Mouse (Mus musculus) MEL (cell line): Measurements from ENCODE around the gene Hmgb1. TPM values are rescaled to one million over a fixed set of nuclear protein-coding genes. Genes with fewer than 3 reads are reported as not detected.

ENCODE experiments used
- DNase-seq: peaks from one replicate; pipeline ENCODE4 v3.0.0; 2011; ENCODE audit warnings: low read depth, low spot score
- H3K27ac ChIP-seq: 2 replicates; pipeline ENCODE4 v1.5.1; 2012; ENCODE audit warnings: low read depth, mild to moderate bottlenecking, control low read depth, low read length, moderate library complexity; ENCODE audit not compliant: control insufficient read depth
- H3K27me3 ChIP-seq, 2 experiments: fragments of 150-350 bp in 1 of 2; sonication (generic) in 1 of 2; 2 replicates each; pipeline ENCODE4 v1.6.1; 2012; ENCODE audit warnings: low read length in 2 of 2, mild to moderate bottlenecking in 2 of 2, improper control_type of control experiment in 1 of 2, moderate library complexity in 1 of 2; ENCODE audit not compliant: insufficient read depth in 2 of 2, control insufficient read depth in 1 of 2
- H3K36me3 ChIP-seq, 2 experiments: 2 replicates each; pipeline ENCODE4 v1.6.1; 2012 to 2014; ENCODE audit warnings: low read length in 2 of 2, improper control_type of control experiment in 1 of 2, inconsistent platforms in 1 of 2, mild to moderate bottlenecking in 1 of 2; ENCODE audit not compliant: insufficient read depth in 2 of 2, control insufficient read depth in 1 of 2
- H3K4me1 ChIP-seq, 2 experiments: fragments of 150-350 bp in 1 of 2; sonication (generic) in 1 of 2; 2 replicates each; pipeline ENCODE4 v1.6.1; 2012; ENCODE audit warnings: low read length in 2 of 2, improper control_type of control experiment in 1 of 2, mild to moderate bottlenecking in 1 of 2; ENCODE audit not compliant: insufficient read depth in 2 of 2, control insufficient read depth in 1 of 2
- H3K4me3 ChIP-seq, 2 experiments: fragments of 150-350 bp in 1 of 2; sonication (generic) in 1 of 2; 2 replicates each; pipeline ENCODE4 v1.5.1; 2012; ENCODE audit warnings: low read depth in 2 of 2, low read length in 2 of 2, mild to moderate bottlenecking in 2 of 2, moderate library complexity in 2 of 2, control low read depth in 1 of 2, improper control_type of control experiment in 1 of 2; ENCODE audit not compliant: control insufficient read depth in 1 of 2, insufficient read depth in 1 of 2
- H3K79me2 ChIP-seq: 2 replicates; pipeline ENCODE4 v1.6.1; 2012; ENCODE audit warnings: mild to moderate bottlenecking, low read length, moderate library complexity; ENCODE audit not compliant: control insufficient read depth, poor library complexity, insufficient read depth
- H3K9ac ChIP-seq: 2 replicates; pipeline ENCODE4 v1.6.1; 2012; ENCODE audit warnings: low read depth, mild to moderate bottlenecking, control low read depth, low read length, moderate library complexity; ENCODE audit not compliant: control insufficient read depth, poor library complexity, severe bottlenecking
- H3K9me3 ChIP-seq: fragments of 150-350 bp; sonication (generic); replicated peaks from 2 replicates; pipeline ENCODE4 v1.6.1; 2012; ENCODE audit warnings: mild to moderate bottlenecking, low read length, improper control_type of control experiment, moderate library complexity; ENCODE audit not compliant: insufficient read depth
- BHLHE40 ChIP-seq: IDR thresholded peaks from 2 replicates; pipeline ENCODE4 v1.6.1; 2012; ENCODE audit warnings: low read depth, mild to moderate bottlenecking, inconsistent platforms, low read length, improper control_type of control experiment, borderline replicate concordance
- E2F4 ChIP-seq: IDR thresholded peaks from 2 replicates; pipeline ENCODE4 v1.6.1; 2011; ENCODE audit warnings: low read depth, low read length, improper control_type of control experiment, borderline replicate concordance
- GATA1 ChIP-seq: IDR thresholded peaks from 2 replicates; pipeline ENCODE4 v1.6.1; 2011; ENCODE audit warnings: low read depth, low read length, improper control_type of control experiment
- MAX ChIP-seq: IDR thresholded peaks from 2 replicates; pipeline ENCODE4 v1.6.1; 2011; ENCODE audit warnings: low read length, improper control_type of control experiment
- MAZ ChIP-seq: IDR thresholded peaks from 2 replicates; pipeline ENCODE4 v1.6.1; 2012; ENCODE audit warnings: low read depth, mild to moderate bottlenecking, inconsistent platforms, low read length, improper control_type of control experiment
- MXI1 ChIP-seq: IDR thresholded peaks from 2 replicates; pipeline ENCODE4 v1.6.1; 2011; ENCODE audit warnings: mild to moderate bottlenecking, low read depth, low read length, improper control_type of control experiment
- MYB ChIP-seq: IDR thresholded peaks from 2 replicates; pipeline ENCODE4 v1.6.1; 2011; ENCODE audit warnings: mild to moderate bottlenecking, low read depth, low read length, improper control_type of control experiment
- NRF1 ChIP-seq: IDR thresholded peaks from 2 replicates; pipeline ENCODE4 v1.6.1; 2014; ENCODE audit warnings: low read depth, mild to moderate bottlenecking, inconsistent platforms, low read length, improper control_type of control experiment, moderate library complexity; ENCODE audit not compliant: poor library complexity, insufficient read depth, severe bottlenecking
- POLR2AphosphoS2 ChIP-seq: IDR thresholded peaks from 2 replicates; pipeline ENCODE4 v1.6.1; 2011; ENCODE audit warnings: low read length, improper control_type of control experiment
- POLR2AphosphoS5 ChIP-seq: IDR thresholded peaks from 2 replicates; pipeline ENCODE4 v1.6.1; 2012; ENCODE audit warnings: low read depth, borderline replicate concordance, mild to moderate bottlenecking, inconsistent platforms, low read length, moderate library complexity, mixed read lengths
- RAD21 ChIP-seq: IDR thresholded peaks from 2 replicates; pipeline ENCODE4 v1.6.1; 2011; ENCODE audit warnings: mild to moderate bottlenecking, low read depth, low read length, improper control_type of control experiment
- SIN3A ChIP-seq: IDR thresholded peaks from 2 replicates; pipeline ENCODE4 v1.6.1; 2012; ENCODE audit warnings: low read length, improper control_type of control experiment, inconsistent platforms
- TBP ChIP-seq: IDR thresholded peaks from 2 replicates; pipeline ENCODE4 v1.8.0; 2011; ENCODE audit warnings: low read depth, low read length, improper control_type of control experiment
- TCF12 ChIP-seq: IDR thresholded peaks from 2 replicates; pipeline ENCODE4 v1.6.1; 2014; ENCODE audit warnings: low read depth, mild to moderate bottlenecking, inconsistent platforms, low read length, improper control_type of control experiment, moderate library complexity
- USF1 ChIP-seq: IDR thresholded peaks from 2 replicates; pipeline ENCODE4 v1.6.1; 2014; ENCODE audit warnings: low read depth, mild to moderate bottlenecking, inconsistent platforms, low read length, improper control_type of control experiment, moderate library complexity
- ZC3H11A ChIP-seq: IDR thresholded peaks from 2 replicates; pipeline ENCODE4 v1.6.1; 2012; ENCODE audit warnings: low read depth, mild to moderate bottlenecking, inconsistent platforms, low read length, improper control_type of control experiment
- ZKSCAN1 ChIP-seq: IDR thresholded peaks from 2 replicates; pipeline ENCODE4 v1.6.1; 2012; ENCODE audit warnings: low read depth, mild to moderate bottlenecking, inconsistent platforms, low read length, improper control_type of control experiment, moderate library complexity
- ZMIZ1 ChIP-seq: IDR thresholded peaks from 2 replicates; pipeline ENCODE4 v1.6.1; 2012; ENCODE audit warnings: low read depth, mild to moderate bottlenecking, inconsistent platforms, low read length, improper control_type of control experiment, moderate library complexity
- polyA plus RNA-seq, 2 experiments: library from polyadenylated mRNA; stranded (reverse) in 1 of 2; unstranded in 1 of 2; fragments of >175 nt in 1 of 2; fragments of >200 nt in 1 of 2; gene quantifications; 2 replicates each; pipeline versions ENCODE4 v1.2.1 to v1.2.4; 2012; ENCODE audit warnings: low replicate concordance in 2 of 2, low read depth in 1 of 2; ENCODE audit not compliant: insufficient read length in 2 of 2, insufficient read depth in 1 of 2, missing spikeins in 1 of 2
- total RNA-seq: library from RNA; depleted of rRNA; stranded (reverse); fragments of 300-350 nt; gene quantifications from 2 replicates; pipeline ENCODE4 v1.2.3, GENCODE M21; 2012

The Hmgb1 gene
- total and polyA plus RNA-seq, 3 experiments: 600 to 678 TPM; not detected in 1

GRCm38 (mm10) chr5:149146691-149147090 lies 37.6 kb downstream of the Hmgb1 start:
- Histone ChIP-seq H3K27ac (no peak overlapping the region), H3K9me3 (no peaks in the 10 kb centered on the region), H3K79me2 (no peaks in the 10 kb centered on the region), H3K27me3 (no peaks in the 10 kb centered on the region), H3K36me3 (peaks cover 0 to 7% of the 10 kb centered on the region in 2 experiments; a peak in 2 of 4 replicates), H3K4me1 (peaks cover 0 to 13% of the 10 kb centered on the region in 2 experiments; a peak in 2 of 4 replicates), H3K4me3 (no peak overlapping the region), H3K9ac (no peak overlapping the region)
- no peak for TF ChIP-seq RAD21
- TF ChIP-seq ZC3H11A: no peak
- no peak for TF ChIP-seq TBP
- no peak for TF ChIP-seq USF1
- no peak for TF ChIP-seq BHLHE40
- TF ChIP-seq MXI1: no peak
- TF ChIP-seq E2F4: no peak
- no peak for TF ChIP-seq TCF12
- no peak for TF ChIP-seq SIN3A
- no peak for TF ChIP-seq MAZ
- TF ChIP-seq MAX: no peak
- no peak for TF ChIP-seq GATA1
- DNase-seq: peak; percentile 54

- Histone ChIP-seq H3K27me3 (no peaks in the 10 kb centered on the region), H3K9me3 (no peaks in the 10 kb centered on the region), H3K4me1 (peaks cover 0 to 13% of the 10 kb centered on the region in 2 experiments; a peak in 2 of 4 replicates), H3K4me3 (no peak overlapping the region), H3K9ac (no peak overlapping the region), H3K36me3 (peaks cover 0 to 7% of the 10 kb centered on the region in 2 experiments; a peak in 2 of 4 replicates), H3K27ac (no peak overlapping the region), H3K79me2 (no peaks in the 10 kb centered on the region)
- no peak for TF ChIP-seq TCF12
- TF ChIP-seq POLR2AphosphoS5: no peak
- no peak for TF ChIP-seq POLR2AphosphoS2
- no peak for TF ChIP-seq NRF1
- no peak for TF ChIP-seq MYB
- TF ChIP-seq ZKSCAN1: no peak
- no peak for TF ChIP-seq ZMIZ1
- no peak for DNase-seq
Observed at GRCm38 (mm10) chr5:149143766-149144375, 40.4 kb downstream of the Hmgb1 start.
